ENCODE assay signal across 14 mouse cellular contexts in the genomic region with DNA sequence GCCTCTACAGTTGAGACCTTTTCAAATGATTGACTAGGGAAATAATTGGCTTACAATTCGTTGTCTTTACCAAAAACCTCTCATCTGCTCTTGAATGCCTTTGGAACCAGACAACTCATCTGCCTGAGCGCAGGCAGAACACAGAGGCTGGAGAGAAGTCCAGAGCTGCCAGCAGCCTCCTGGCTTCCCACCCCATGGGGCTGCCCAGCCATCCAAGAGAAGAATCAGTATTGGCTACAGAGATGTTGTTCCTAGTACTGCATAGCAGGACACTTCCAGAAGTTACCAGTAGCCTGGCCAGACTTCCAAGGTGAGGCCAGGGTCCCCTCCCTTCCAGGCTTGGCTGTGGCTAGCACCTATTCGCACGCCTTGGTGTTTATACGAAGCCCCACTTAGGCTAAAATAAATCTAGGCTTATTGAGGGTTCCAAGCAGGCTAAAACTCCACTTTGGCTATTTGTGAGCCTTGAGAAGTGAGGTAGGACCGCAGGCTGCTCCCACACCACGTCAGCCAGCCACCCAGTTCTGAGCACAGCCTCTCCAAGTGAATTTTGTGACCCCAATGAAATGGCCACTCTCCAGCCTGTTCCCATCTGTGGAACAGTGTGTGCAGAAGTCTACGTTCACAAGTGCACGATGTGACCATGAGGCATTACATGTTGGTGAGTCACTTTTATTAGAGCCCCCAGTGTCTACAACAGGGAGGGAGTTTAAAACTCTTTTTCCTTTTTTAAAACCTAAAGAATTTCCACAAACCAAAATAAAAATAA. TPM values are rescaled to one million over a fixed set of nuclear protein-coding genes. Genes with fewer than 3 reads are reported as not detected.
DNase-seq lines count a peak whose midpoint lies in the region; ATAC-seq and TF ChIP-seq lines count a peak whose summit lies in the region.
"Had no signal": no experiment of that assay in that cellular context is flagged by ENCODE, and none has a peak within 500 bp of the region (broad histone marks: within the 10 kb centered on the region; RNA-seq: fewer than 3 reads in every experiment).

No protein-coding gene starts in this region.

- no peak overlapping the region for H3K4me2 ChIP-seq in embryonic facial prominence, embryonic 15.5 days (replicated peaks)
- H3K4me2 ChIP-seq: limb, embryonic 12.5 days had no signal

- no peaks in the 10 kb centered on the region for H3K36me3 ChIP-seq in embryonic facial prominence, embryonic 15.5 days
- no peaks in the 10 kb centered on the region for H3K36me3 ChIP-seq in small intestine, adult 2 months (ENCODE audit: control insufficient read depth, insufficient read depth, low read length)
- H3K36me3 ChIP-seq: limb, embryonic 12.5 days had no signal

- no peak for TF ChIP-seq POLR2A in small intestine, adult 2 months (IDR thresholded peaks at IDR 0.05; ENCODE audit: low read depth, low read length)

- no peaks in the 10 kb centered on the region for H3K9me3 ChIP-seq in embryonic facial prominence, embryonic 15.5 days (replicated peaks)
- H3K9me3 ChIP-seq: limb, embryonic 12.5 days had no signal

- ATAC-seq in embryonic facial prominence, embryonic 15.5 days (ENCODE audit: insufficient number of reproducible peaks, low FRiP score, low TSS enrichment, low read depth): no peak
- ATAC-seq: midbrain, embryonic 16.5 days had no signal

- H3K27ac ChIP-seq in embryonic facial prominence, embryonic 15.5 days (replicated peaks): 0 out of 2 replicates have a peak overlapping the region, but pooled peaks have one; percentile 23
- peak overlapping the region; percentile 73 for H3K27ac ChIP-seq in small intestine, adult 2 months (ENCODE audit: insufficient read depth, low read depth, low read length)
- H3K27ac ChIP-seq: limb, embryonic 12.5 days had no signal

- 82% methylated on average over 9 of the region's 9 CpGs for WGBS in embryonic facial prominence, embryonic 15.5 days
- WGBS in small intestine, adult 2 months: 77% methylated on average over 9 of the region's 9 CpGs

- H3K4me1 ChIP-seq in embryonic facial prominence, embryonic 15.5 days: peaks cover 30% of the 10 kb centered on the region
- peaks cover 26% of the 10 kb centered on the region for H3K4me1 ChIP-seq in small intestine, adult 2 months (ENCODE audit: control insufficient read depth, insufficient read depth, insufficient read length, low read length)

- no peak for TF ChIP-seq CTCF in small intestine, adult 2 months (IDR thresholded peaks at IDR 0.05; ENCODE audit: extremely low read depth, insufficient read length, insufficient replicate concordance, low read depth, low read length)

- no peaks in the 10 kb centered on the region for H3K27me3 ChIP-seq in embryonic facial prominence, embryonic 15.5 days
- no peaks in the 10 kb centered on the region for H3K27me3 ChIP-seq in small intestine, adult 2 months (ENCODE audit: control insufficient read depth, insufficient read depth, low read length)
- H3K27me3 ChIP-seq: CH12.LX; limb, embryonic 12.5 days had no signal

- DNase-seq in cerebellum, postnatal 10 days: peak; percentile 28 to 54
- DNase-seq in cerebellum, postnatal 4 days (ENCODE audit: low spot score in 2 of 2): no peak
- peak; percentile 22 for DNase-seq in kidney, adult 11 months
- DNase-seq in kidney, adult 9 months: no peak
- no peak for DNase-seq in T-cell, adult 2 months (ENCODE audit: low spot score)
- no peak for DNase-seq in urinary bladder, postnatal 14 days (ENCODE audit: low spot score)
- DNase-seq: cerebellum, adult 2 months; kidney, postnatal 36 days had no signal

- no peak overlapping the region for H3K4me3 ChIP-seq in embryonic facial prominence, embryonic 15.5 days (replicated peaks)
- no peak overlapping the region for H3K4me3 ChIP-seq in small intestine, adult 2 months (ENCODE audit: low read depth, low read length)
- H3K4me3 ChIP-seq: erythroblast, embryonic 14.5 days; limb, embryonic 12.5 days had no signal

- no peak overlapping the region for H3K9ac ChIP-seq in embryonic facial prominence, embryonic 15.5 days
- H3K9ac ChIP-seq: limb, embryonic 12.5 days had no signal

RNA-seq across cellular contexts. Expression of a gene that starts 25.3 kb away (rescaled TPM):
- 4.3 and 4.7 TPM in 2 replicates for polyA plus RNA-seq in embryonic facial prominence, embryonic 15.5 days (2015; fragmentation: Nextera tagmentation; extraction: Ambion mirVana)
- 9.7 and 16.7 TPM in 2 replicates for polyA plus RNA-seq in small intestine, adult 2 months (2012; rRNA removed)
- polyA plus RNA-seq: erythroblast, embryonic 14.5 days had no signal

RNA-seq across cellular contexts. Expression of a gene that starts 53.9 kb away (rescaled TPM):
- polyA plus RNA-seq in embryonic facial prominence, embryonic 15.5 days (2015; fragmentation: Nextera tagmentation; extraction: Ambion mirVana): 163 and 185 TPM in 2 replicates
- 426 and 624 TPM in 2 replicates for polyA plus RNA-seq in small intestine, adult 2 months (2012; rRNA removed)

Comparison
In these comparisons a context has a peak if more than half of its experiments do, and no peak if none do; other contexts are left out.
1. DNase-seq: peak in cerebellum, postnatal 10 days (2 of 2) and kidney, adult 11 months (single experiment); none in cerebellum, postnatal 4 days (0 of 2), kidney, adult 9 months (single experiment), T-cell, adult 2 months (single experiment) and urinary bladder, postnatal 14 days (single experiment).